Mouse (Mus musculus): ENCODE data around the gene Klk1b3. TPM values are rescaled to one million over a fixed set of nuclear protein-coding genes. Genes with fewer than 3 reads are reported as not detected.
"Not testable (repeated sequence)": the region's sequence is repeated elsewhere in the genome, so short reads cannot be mapped to it uniquely, and the experiment has no call there.

Gene Klk1b3
- polyA plus RNA-seq, 2 experiments = not detected

DNA sequence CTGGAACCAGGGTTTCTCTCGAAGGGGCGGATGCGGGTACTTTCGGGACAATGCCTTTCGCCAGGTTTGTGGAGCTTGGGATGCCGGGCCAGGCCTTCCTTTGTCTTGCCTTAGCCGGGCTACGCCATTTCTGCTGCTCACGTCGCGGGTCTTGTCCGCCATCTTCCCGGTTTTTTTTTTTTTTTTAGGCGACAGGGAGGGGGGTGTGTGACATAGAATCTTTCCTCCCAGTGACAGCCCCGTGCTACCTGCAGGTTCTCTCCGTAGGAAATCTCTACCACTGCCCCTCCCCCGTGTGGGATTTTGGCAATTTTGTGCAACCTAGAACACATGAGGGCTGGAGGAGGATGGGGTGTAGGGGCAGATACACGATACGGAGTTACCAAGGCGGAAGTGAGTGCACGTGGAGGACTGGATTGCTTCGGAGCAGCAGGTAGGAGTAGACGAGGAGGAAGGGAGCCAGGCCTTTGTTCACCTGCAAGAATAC lies 49.0 kb downstream of the Klk1b3 start:
- DNase-seq (ENCODE audit: low spot score) (peak; percentile 28), ATAC-seq (ENCODE audit: low FRiP score, low read depth) (peak; percentile 48)
- H3K36me3 ChIP-seq (ENCODE audit: control insufficient read depth, insufficient read depth, low read length) = peaks cover 37% of the 10 kb centered on the region
- peaks cover 11% of the 10 kb centered on the region; the same call in 1 of the 2 replicates for H3K4me1 ChIP-seq (ENCODE audit: control insufficient read depth, insufficient read depth, low read length)
- H3K9me3 ChIP-seq (ENCODE audit: control insufficient read depth, low read length) = no peaks in the 10 kb centered on the region
- H3K4me3 ChIP-seq (replicated peaks; ENCODE audit: low read length) = peak overlapping the region; percentile 83
- no peak for TF ChIP-seq POLR2A (IDR thresholded peaks at IDR 0.05; ENCODE audit: borderline replicate concordance, extremely low read depth, insufficient read depth, insufficient read length)
- H3K27ac ChIP-seq (replicated peaks; ENCODE audit: low read depth, low read length) = peak overlapping the region; percentile 96
- peak overlapping the region; percentile 73 for H3K4me2 ChIP-seq (replicated peaks; ENCODE audit: low read depth, low read length, severe bottlenecking)
- H3K9ac ChIP-seq (ENCODE audit: low read depth, low read length, severe bottlenecking) = peak overlapping the region; percentile 91
- H3K27me3 ChIP-seq (ENCODE audit: control insufficient read depth, insufficient read depth, low read length) = no peaks in the 10 kb centered on the region
- WGBS = 0% methylated on average over 22 of the region's 23 CpGs

DNA sequence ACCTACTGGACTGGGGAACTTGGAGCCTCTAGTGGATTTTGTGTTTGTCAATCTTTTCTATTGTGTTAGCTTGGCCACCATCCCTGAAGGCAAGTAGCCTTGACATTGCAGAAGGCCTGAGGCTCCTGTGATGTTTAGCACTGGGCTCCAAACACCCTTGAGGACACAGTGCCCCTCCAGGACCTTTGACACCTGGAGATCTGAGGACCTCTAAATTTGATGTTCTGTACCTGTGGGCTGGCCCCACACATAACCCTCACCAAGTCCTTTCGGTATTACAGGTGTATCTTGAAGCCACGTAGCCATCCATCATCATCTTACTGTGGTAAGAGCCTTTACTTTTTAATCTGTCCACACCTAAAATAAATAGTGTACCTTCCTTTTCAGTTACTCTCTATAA lies 50.0 kb downstream of the Klk1b3 start:
- WGBS = 84% methylated on average over 2 of the region's 2 CpGs
- no peak overlapping the region for H3K9ac ChIP-seq (ENCODE audit: low read depth, low read length, severe bottlenecking)

DNA sequence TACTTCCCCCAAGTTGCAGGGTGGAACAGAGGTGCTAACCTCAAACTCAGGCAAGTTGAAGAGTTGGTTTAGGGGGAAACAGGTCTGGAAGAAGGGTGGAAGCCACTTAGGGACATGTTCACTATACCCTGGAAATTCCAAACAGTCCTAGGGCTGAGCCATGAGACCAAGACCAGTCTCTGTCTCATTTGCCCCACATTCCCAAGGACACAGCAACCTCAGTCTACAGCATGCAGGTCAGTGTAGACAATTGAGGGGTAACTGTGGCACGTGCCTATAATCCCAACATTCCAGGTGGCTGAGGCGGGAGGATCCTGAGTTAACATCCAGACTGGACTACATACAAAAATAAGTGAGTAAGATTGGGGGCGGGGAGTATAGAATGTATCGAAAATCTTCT lies 51.3 kb downstream of the Klk1b3 start:
- WGBS = 91% methylated on average over 4 of the region's 4 CpGs
- Histone ChIP-seq H3K4me2 (replicated peaks; ENCODE audit: low read depth, low read length, severe bottlenecking) (no peak overlapping the region), H3K9ac (ENCODE audit: low read depth, low read length, severe bottlenecking) (no peak overlapping the region), H3K4me3 (replicated peaks; ENCODE audit: low read length) (no peak overlapping the region), H3K9me3 (ENCODE audit: control insufficient read depth, low read length) (no peaks in the 10 kb centered on the region), H3K36me3 (ENCODE audit: control insufficient read depth, insufficient read depth, low read length) (peaks cover 52% of the 10 kb centered on the region), H3K27me3 (ENCODE audit: control insufficient read depth, insufficient read depth, low read length) (no peaks in the 10 kb centered on the region), H3K27ac (replicated peaks; ENCODE audit: low read depth, low read length) (no peak overlapping the region), H3K4me1 (ENCODE audit: control insufficient read depth, insufficient read depth, low read length) (peaks cover 11% of the 10 kb centered on the region; the same call in 1 of the 2 replicates)
- no peak for ATAC-seq (ENCODE audit: low FRiP score, low read depth)
- no peak for DNase-seq (ENCODE audit: low spot score)
- no peak for TF ChIP-seq POLR2A (IDR thresholded peaks at IDR 0.05; ENCODE audit: borderline replicate concordance, extremely low read depth, insufficient read depth, insufficient read length)

More for the DNA sequence above, 50.0 kb downstream of the Klk1b3 start:
- no peak for DNase-seq (ENCODE audit: low spot score)
- Histone ChIP-seq H3K9me3 (ENCODE audit: control insufficient read depth, low read length) (no peaks in the 10 kb centered on the region), H3K4me2 (replicated peaks; ENCODE audit: low read depth, low read length, severe bottlenecking) (peak overlapping the region; percentile 73), H3K4me1 (ENCODE audit: control insufficient read depth, insufficient read depth, low read length) (peaks cover 11% of the 10 kb centered on the region; the same call in 1 of the 2 replicates), H3K4me3 (replicated peaks; ENCODE audit: low read length) (peak overlapping the region; percentile 83), H3K36me3 (ENCODE audit: control insufficient read depth, insufficient read depth, low read length) (peaks cover 47% of the 10 kb centered on the region), H3K27me3 (ENCODE audit: control insufficient read depth, insufficient read depth, low read length) (no peaks in the 10 kb centered on the region), H3K27ac (replicated peaks; ENCODE audit: low read depth, low read length) (no peak overlapping the region)
- no peak for TF ChIP-seq POLR2A (IDR thresholded peaks at IDR 0.05; ENCODE audit: borderline replicate concordance, extremely low read depth, insufficient read depth, insufficient read length)
- no peak for ATAC-seq (ENCODE audit: low FRiP score, low read depth)

DNA sequence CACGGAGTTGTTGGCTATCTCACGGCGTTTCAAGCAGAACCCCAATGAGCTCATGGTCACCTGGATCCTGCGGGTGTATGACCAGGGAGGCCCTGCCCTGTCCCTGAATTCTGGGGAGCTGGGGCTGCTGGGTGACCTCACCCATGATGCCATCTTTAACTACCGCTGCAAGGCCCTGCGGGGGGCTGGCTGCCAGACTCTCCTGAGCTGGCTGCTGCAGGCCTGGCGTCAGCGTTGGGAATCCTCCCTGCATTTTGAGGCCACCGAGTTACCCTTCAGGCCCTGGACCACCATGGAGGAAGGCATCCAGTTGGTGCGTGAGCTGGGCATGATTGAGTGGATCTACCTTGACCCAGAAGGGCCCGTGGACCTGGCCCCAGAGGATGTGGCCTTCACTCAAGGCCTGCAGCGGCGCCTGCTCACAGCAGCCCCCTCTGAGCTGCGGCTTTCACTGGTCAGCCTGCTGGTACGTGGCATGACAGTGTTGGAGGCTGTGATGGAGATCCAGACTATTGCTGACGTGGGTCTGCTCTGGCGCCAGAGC lies 52.8 kb downstream of the Klk1b3 start:
- H3K9ac ChIP-seq (ENCODE audit: low read depth, low read length, severe bottlenecking); ATAC-seq (ENCODE audit: low FRiP score, low read depth); H3K9me3 ChIP-seq (ENCODE audit: control insufficient read depth, low read length); H3K4me1 ChIP-seq (ENCODE audit: control insufficient read depth, insufficient read depth, low read length); DNase-seq (ENCODE audit: low spot score); H3K4me2 ChIP-seq (replicated peaks; ENCODE audit: low read depth, low read length, severe bottlenecking); H3K27me3 ChIP-seq (ENCODE audit: control insufficient read depth, insufficient read depth, low read length); H3K27ac ChIP-seq (replicated peaks; ENCODE audit: low read depth, low read length); H3K4me3 ChIP-seq (replicated peaks; ENCODE audit: low read length): not testable (repeated sequence)
- 92% methylated on average over 14 of the region's 17 CpGs for WGBS
- H3K36me3 ChIP-seq (ENCODE audit: control insufficient read depth, insufficient read depth, low read length) = peaks cover 52% of the 10 kb centered on the region

Other genes starting within 250 kb of the Klk1b3 start
- not detected in 2 replicates for gene Klk1b8, start 247.5 kb upstream of the Klk1b3 start, polyA plus RNA-seq (2012; rRNA removed)
- gene Klk1b8, start 247.5 kb upstream of the Klk1b3 start, polyA plus RNA-seq (2014; fragmentation: Nextera tagmentation; extraction: Ambion mirVana) = not detected in 2 replicates
- not detected in 2 replicates for gene Klk1b1, start 231.4 kb upstream of the Klk1b3 start, polyA plus RNA-seq (2012; rRNA removed)
- gene Klk1b1, start 231.4 kb upstream of the Klk1b3 start, polyA plus RNA-seq (2014; fragmentation: Nextera tagmentation; extraction: Ambion mirVana) = not detected in 2 replicates
- gene Klk1b9, start 222.1 kb upstream of the Klk1b3 start, polyA plus RNA-seq (2012; rRNA removed) = not detected in 2 replicates
- not detected in 2 replicates for gene Klk1b9, start 222.1 kb upstream of the Klk1b3 start, polyA plus RNA-seq (2014; fragmentation: Nextera tagmentation; extraction: Ambion mirVana)
- gene Klk1b11, start 202.3 kb upstream of the Klk1b3 start, polyA plus RNA-seq (2012; rRNA removed) = not detected in 2 replicates
- not detected in 2 replicates for gene Klk1b11, start 202.3 kb upstream of the Klk1b3 start, polyA plus RNA-seq (2014; fragmentation: Nextera tagmentation; extraction: Ambion mirVana)
- gene Klk1b26, start 186.0 kb upstream of the Klk1b3 start, polyA plus RNA-seq (2012; rRNA removed) = 0.05 and 0.20 TPM in 2 replicates
- 0.14 and 0.36 TPM in 2 replicates for gene Klk1b26, start 186.0 kb upstream of the Klk1b3 start, polyA plus RNA-seq (2014; fragmentation: Nextera tagmentation; extraction: Ambion mirVana)
- not detected in 2 replicates for gene Klk1b27, start 145.9 kb upstream of the Klk1b3 start, polyA plus RNA-seq (2012; rRNA removed)
- not detected in 2 replicates for gene Klk1b27, start 145.9 kb upstream of the Klk1b3 start, polyA plus RNA-seq (2014; fragmentation: Nextera tagmentation; extraction: Ambion mirVana)
- not detected in 2 replicates for gene Klk1b21, start 95.9 kb upstream of the Klk1b3 start, polyA plus RNA-seq (2012; rRNA removed)
- gene Klk1b21, start 95.9 kb upstream of the Klk1b3 start, polyA plus RNA-seq (2014; fragmentation: Nextera tagmentation; extraction: Ambion mirVana) = not detected in 2 replicates
- gene Klk1b22, start 85.5 kb upstream of the Klk1b3 start, polyA plus RNA-seq (2012; rRNA removed) = not detected in 2 replicates
- gene Klk1b22, start 85.5 kb upstream of the Klk1b3 start, polyA plus RNA-seq (2014; fragmentation: Nextera tagmentation; extraction: Ambion mirVana) = not detected in 2 replicates
- gene Klk1b16, start 61.4 kb upstream of the Klk1b3 start, polyA plus RNA-seq (2012; rRNA removed) = not detected in 2 replicates
- not detected in 2 replicates for gene Klk1b16, start 61.4 kb upstream of the Klk1b3 start, polyA plus RNA-seq (2014; fragmentation: Nextera tagmentation; extraction: Ambion mirVana)
- 0.08 and 0.17 TPM in 2 replicates for gene Klk1b24, start 10.0 kb upstream of the Klk1b3 start, polyA plus RNA-seq (2012; rRNA removed)
- gene Klk1b24, start 10.0 kb upstream of the Klk1b3 start, polyA plus RNA-seq (2014; fragmentation: Nextera tagmentation; extraction: Ambion mirVana) = not detected in 2 replicates
- gene Klk1b4, start 9.2 kb downstream of the Klk1b3 start, polyA plus RNA-seq (2012; rRNA removed) = not detected in 2 replicates
- not detected in 2 replicates for gene Klk1b4, start 9.2 kb downstream of the Klk1b3 start, polyA plus RNA-seq (2014; fragmentation: Nextera tagmentation; extraction: Ambion mirVana)
- not detected in 2 replicates for gene Klk1b5, start 17.8 kb downstream of the Klk1b3 start, polyA plus RNA-seq (2012; rRNA removed)
- not detected in 2 replicates for gene Klk1b5, start 17.8 kb downstream of the Klk1b3 start, polyA plus RNA-seq (2014; fragmentation: Nextera tagmentation; extraction: Ambion mirVana)
- 0.27 TPM in 1 of 2 replicates, not detected in the other for gene Klk1, start 27.2 kb downstream of the Klk1b3 start, polyA plus RNA-seq (2012; rRNA removed)
- not detected in 2 replicates for gene Klk1, start 27.2 kb downstream of the Klk1b3 start, polyA plus RNA-seq (2014; fragmentation: Nextera tagmentation; extraction: Ambion mirVana)
- not detected in 2 replicates for gene Gm36864, start 38.0 kb downstream of the Klk1b3 start, polyA plus RNA-seq (2012; rRNA removed)
- not detected in 2 replicates for gene Gm36864, start 38.0 kb downstream of the Klk1b3 start, polyA plus RNA-seq (2014; fragmentation: Nextera tagmentation; extraction: Ambion mirVana)
- 1.3 and 1.4 TPM in 2 replicates for gene 1700028J19Rik, start 48.5 kb downstream of the Klk1b3 start, polyA plus RNA-seq (2012; rRNA removed)
- 0.53 and 1.3 TPM in 2 replicates for gene 1700028J19Rik, start 48.5 kb downstream of the Klk1b3 start, polyA plus RNA-seq (2014; fragmentation: Nextera tagmentation; extraction: Ambion mirVana)
- 315 and 368 TPM in 2 replicates for gene 2410002F23Rik, start 48.5 kb downstream of the Klk1b3 start, polyA plus RNA-seq (2012; rRNA removed)
- gene 2410002F23Rik, start 48.5 kb downstream of the Klk1b3 start, polyA plus RNA-seq (2014; fragmentation: Nextera tagmentation; extraction: Ambion mirVana) = 163 and 170 TPM in 2 replicates
- gene Acp4, start 59.2 kb downstream of the Klk1b3 start, polyA plus RNA-seq (2012; rRNA removed) = 0.09 and 0.25 TPM in 2 replicates
- gene Acp4, start 59.2 kb downstream of the Klk1b3 start, polyA plus RNA-seq (2014; fragmentation: Nextera tagmentation; extraction: Ambion mirVana) = 0.11 and 0.25 TPM in 2 replicates
- not detected in 2 replicates for gene Gm15517, start 63.3 kb downstream of the Klk1b3 start, polyA plus RNA-seq (2012; rRNA removed)
- not detected in 2 replicates for gene Gm15517, start 63.3 kb downstream of the Klk1b3 start, polyA plus RNA-seq (2014; fragmentation: Nextera tagmentation; extraction: Ambion mirVana)
- gene Clec11a, start 108.7 kb downstream of the Klk1b3 start, polyA plus RNA-seq (2012; rRNA removed) = 21.2 and 22.8 TPM in 2 replicates
- 12.4 and 15.5 TPM in 2 replicates for gene Clec11a, start 108.7 kb downstream of the Klk1b3 start, polyA plus RNA-seq (2014; fragmentation: Nextera tagmentation; extraction: Ambion mirVana)
- gene Shank1, start 112.1 kb downstream of the Klk1b3 start, polyA plus RNA-seq (2012; rRNA removed) = 13.6 and 18.2 TPM in 2 replicates
- gene Shank1, start 112.1 kb downstream of the Klk1b3 start, polyA plus RNA-seq (2014; fragmentation: Nextera tagmentation; extraction: Ambion mirVana) = 4.0 and 4.3 TPM in 2 replicates
- 3.3 and 3.8 TPM in 2 replicates for gene Syt3, start 185.9 kb downstream of the Klk1b3 start, polyA plus RNA-seq (2012; rRNA removed)
- 2.2 and 4.6 TPM in 2 replicates for gene Syt3, start 185.9 kb downstream of the Klk1b3 start, polyA plus RNA-seq (2014; fragmentation: Nextera tagmentation; extraction: Ambion mirVana)
- gene 1700008O03Rik, start 187.6 kb downstream of the Klk1b3 start, polyA plus RNA-seq (2012; rRNA removed) = 2.1 and 2.7 TPM in 2 replicates
- gene 1700008O03Rik, start 187.6 kb downstream of the Klk1b3 start, polyA plus RNA-seq (2014; fragmentation: Nextera tagmentation; extraction: Ambion mirVana) = 0.67 and 0.73 TPM in 2 replicates
- 15.3 and 23.0 TPM in 2 replicates for gene Lrrc4b, start 230.8 kb downstream of the Klk1b3 start, polyA plus RNA-seq (2012; rRNA removed)
- gene Lrrc4b, start 230.8 kb downstream of the Klk1b3 start, polyA plus RNA-seq (2014; fragmentation: Nextera tagmentation; extraction: Ambion mirVana) = 1.6 and 1.8 TPM in 2 replicates